Mouse (Mus musculus) stomach, embryonic 14.5 days (tissue): ENCODE results near the gene Ttc37. TPM values are rescaled to one million over a fixed set of nuclear protein-coding genes. Genes with fewer than 3 reads are reported as not detected.

Experiments
- ATAC-seq: fragments of 200-750 bp; cut with Nextera tagmentation; 2 replicates; pipeline ENCODE4 v1.8.0; 2017; ENCODE audit warnings: low read depth, moderate TSS enrichment; ENCODE audit not compliant: insufficient number of reproducible peaks, insufficient read depth, low FRiP score
- H3K27ac ChIP-seq: fragments of 300-500 bp; sonication (generic); 2 replicates; pipeline ENCODE4 v1.5.1; 2014; ENCODE audit warnings: mild to moderate bottlenecking, low read length, moderate library complexity, mixed read lengths
- H3K27me3 ChIP-seq: fragments of 300-500 bp; sonication (generic); 2 replicates; pipeline ENCODE4 v1.6.1; 2014; ENCODE audit warnings: low read length, control low read depth, mixed read lengths; ENCODE audit not compliant: control insufficient read depth, insufficient read depth
- H3K36me3 ChIP-seq: fragments of 300-500 bp; sonication (generic); 2 replicates; pipeline ENCODE4 v1.6.1; 2014; ENCODE audit warnings: mild to moderate bottlenecking, control low read depth, low read length, moderate library complexity, mixed read lengths; ENCODE audit not compliant: control insufficient read depth, insufficient read depth
- H3K4me1 ChIP-seq: fragments of 300-500 bp; sonication (generic); 2 replicates; pipeline ENCODE4 v1.6.1; 2014; ENCODE audit warnings: low read length, control low read depth, mixed read lengths; ENCODE audit not compliant: control insufficient read depth, insufficient read depth
- H3K4me2 ChIP-seq: fragments of 300-500 bp; sonication (generic); replicated peaks from 2 replicates; pipeline ENCODE4 v1.6.1; 2014; ENCODE audit warnings: low read depth, low read length, control low read depth
- H3K4me3 ChIP-seq: fragments of 300-500 bp; sonication (generic); 2 replicates; pipeline ENCODE4 v1.5.1; 2014; ENCODE audit warnings: low read depth, low read length, control low read depth
- H3K9ac ChIP-seq: fragments of 300-500 bp; sonication (generic); replicated peaks from 2 replicates; pipeline ENCODE4 v1.6.1; 2014; ENCODE audit warnings: low read depth, mild to moderate bottlenecking, control low read depth, low read length, moderate library complexity, mixed read lengths
- H3K9me3 ChIP-seq: fragments of 300-500 bp; sonication (generic); 2 replicates; pipeline ENCODE4 v1.6.1; 2016; ENCODE audit warnings: low read depth, low read length, control low read depth; ENCODE audit not compliant: control insufficient read depth
- WGBS: fragments of 180-500 bp; shearing (Covaris S2); extraction: QIAGEN DNeasy Blood & Tissue Kit; methylation state at CpG from one replicate; pipeline ENCODE4 v1.1.7; 2014; 5-methylcytosine and 5-hydroxymethylcytosine counted together
- polyA plus RNA-seq: library from polyadenylated mRNA; unstranded; fragments of >200 nt; fragmentation: Nextera tagmentation; extraction: Ambion mirVana; gene quantifications from 2 replicates; pipeline ENCODE4 v1.2.1, GENCODE M21; 2014

Ttc37 gene
- polyA plus RNA-seq, 1 experiment from 2014 or later: 23.5 TPM

DNA sequence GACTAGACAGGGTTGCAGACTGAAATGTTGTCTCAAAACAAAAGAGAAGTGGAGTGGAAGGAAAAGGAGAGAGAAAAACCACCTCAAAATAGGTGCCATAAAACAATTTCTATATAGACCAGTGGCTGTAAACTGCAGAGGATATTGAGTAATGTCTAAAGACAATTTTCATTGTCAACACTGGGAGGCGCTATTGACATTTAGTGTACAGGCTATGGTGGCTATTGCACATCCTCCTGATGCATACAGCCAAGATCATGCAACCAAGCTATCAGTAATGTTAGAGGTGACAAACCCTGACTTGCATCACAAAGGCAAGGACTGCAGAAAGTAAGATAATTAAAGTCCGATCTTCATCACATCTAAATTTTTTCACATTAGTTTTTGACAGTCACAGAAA, 116.9 kb downstream of the Ttc37 start:
- Histone ChIP-seq H3K27ac (no peak overlapping the region), H3K9ac (no peak overlapping the region), H3K27me3 (no peaks in the 10 kb centered on the region), H3K4me2 (no peak overlapping the region), H3K4me1 (no peaks in the 10 kb centered on the region), H3K4me3 (no peak overlapping the region), H3K9me3 (no peaks in the 10 kb centered on the region), H3K36me3 (no peaks in the 10 kb centered on the region)
- 44% methylated on average over 2 of the region's 2 CpGs for WGBS
- peak; percentile 56; the same call in 1 of the 2 replicates for ATAC-seq

Other genes with a start within 250 kb of the Ttc37 start
- 48.6 and 51.1 TPM in 2 replicates for gene Rhobtb3, start 154.8 kb upstream of the Ttc37 start, polyA plus RNA-seq
- 0.55 and 0.73 TPM in 2 replicates for gene Spata9, start 131.6 kb upstream of the Ttc37 start, polyA plus RNA-seq
- 18.4 and 22.7 TPM in 2 replicates for gene Rfesd, start 80.0 kb upstream of the Ttc37 start, polyA plus RNA-seq
- gene Gpr150, start 41.7 kb upstream of the Ttc37 start, polyA plus RNA-seq: 0.12 TPM in 1 of 2 replicates, not detected in the other
- gene Arsk, start 74 bp upstream of the Ttc37 start, polyA plus RNA-seq: 11.2 and 12.8 TPM in 2 replicates
- gene Fam81b, start 206.3 kb downstream of the Ttc37 start, polyA plus RNA-seq: 0.14 TPM in 1 of 2 replicates, not detected in the other